Mouse (Mus musculus) C2C12 (cell line): ENCODE results near the gene Mob3b. TPM values are rescaled to one million over a fixed set of nuclear protein-coding genes. Genes with fewer than 3 reads are reported as not detected.

ENCODE experiments used
- H3K27me3 ChIP-seq: one replicate; pipeline ENCODE4 v1.6.1; 2011; ENCODE audit not compliant: control insufficient read depth, insufficient read depth, insufficient read length
- H3K36me3 ChIP-seq: one replicate; pipeline ENCODE4 v1.6.1; 2011; ENCODE audit not compliant: control insufficient read depth, insufficient read depth
- H3K4me3 ChIP-seq: one replicate; pipeline ENCODE4 v1.5.1; 2011; ENCODE audit warnings: mild to moderate bottlenecking, control low read depth; ENCODE audit not compliant: poor library complexity, insufficient read depth, severe bottlenecking
- H3K79me2 ChIP-seq: one replicate; pipeline ENCODE4 v1.6.1; 2011; ENCODE audit not compliant: control insufficient read depth, insufficient read depth
- H3K79me3 ChIP-seq: one replicate; pipeline ENCODE4 v1.6.1; 2011; ENCODE audit warnings: low read depth, control low read depth
- H3ac ChIP-seq: one replicate; pipeline ENCODE3; 2011; ENCODE audit warnings: low read depth; ENCODE audit not compliant: control insufficient read depth, insufficient read length
- CEBPB ChIP-seq: IDR thresholded peaks from one replicate; pipeline ENCODE4 v1.6.1; 2011; ENCODE audit warnings: low read depth, mild to moderate bottlenecking, control low read depth, moderate library complexity
- CTCF ChIP-seq: IDR thresholded peaks from one replicate; pipeline ENCODE4 v1.5.1; 2011; ENCODE audit not compliant: control insufficient read depth, insufficient read depth, insufficient read length
- FOSL1 ChIP-seq: IDR thresholded peaks from one replicate; pipeline ENCODE4 v1.8.0; 2011; ENCODE audit warnings: mild to moderate bottlenecking, low read length; ENCODE audit not compliant: poor library complexity, insufficient read depth, severe bottlenecking
- MAX ChIP-seq: IDR thresholded peaks from one replicate; pipeline ENCODE4 v1.6.1; 2011; ENCODE audit warnings: mild to moderate bottlenecking, control low read depth
- MYOD1 ChIP-seq: IDR thresholded peaks from one replicate; pipeline ENCODE4 v1.6.1; 2011; ENCODE audit warnings: low read depth; ENCODE audit not compliant: control insufficient read depth, insufficient read length
- MYOG ChIP-seq: IDR thresholded peaks from one replicate; pipeline ENCODE4 v1.6.1; 2011; ENCODE audit not compliant: control insufficient read depth, insufficient read length; ENCODE audit errors: extremely low read depth
- USF1 ChIP-seq: IDR thresholded peaks from one replicate; pipeline ENCODE4 v1.6.1; 2011; ENCODE audit warnings: low read depth, mild to moderate bottlenecking, control low read depth, moderate library complexity
- polyA plus RNA-seq: library from polyadenylated mRNA; unstranded; fragments of >200 nt; fragmentation: generic; extraction: Trizol; gene quantifications from one replicate; pipeline ENCODE4 v1.2.1, GENCODE M21; 2012; ENCODE audit warnings: missing spikeins

The Mob3b gene
- polyA plus RNA-seq, 1 experiment, result 0.18 TPM

- TF ChIP-seq MYOG, result no peak
- TF ChIP-seq USF1, result no peak
- no peak for TF ChIP-seq CEBPB
- Histone ChIP-seq H3K36me3 (no peaks in the 10 kb centered on the region), H3K4me3 (no peak overlapping the region), H3K79me2 (no peaks in the 10 kb centered on the region), H3ac (no peak overlapping the region), H3K79me3 (no peaks in the 10 kb centered on the region), H3K27me3 (no peaks in the 10 kb centered on the region)
Observed at GRCm38 (mm10) chr4:35169571-35170125, 12.4 kb upstream of the Mob3b start.

- Histone ChIP-seq H3K79me3 (no peaks in the 10 kb centered on the region), H3K4me3 (no peak overlapping the region), H3K79me2 (no peaks in the 10 kb centered on the region), H3ac (no peak overlapping the region), H3K27me3 (no peaks in the 10 kb centered on the region), H3K36me3 (no peaks in the 10 kb centered on the region)
- TF ChIP-seq CEBPB, result no peak
- no peak for TF ChIP-seq MYOD1
- TF ChIP-seq MYOG, result no peak
- TF ChIP-seq USF1, result no peak
- no peak for TF ChIP-seq CTCF
- TF ChIP-seq MAX, result no peak
- no peak for TF ChIP-seq FOSL1
Observed at GRCm38 (mm10) chr4:35167855-35168254, 10.6 kb upstream of the Mob3b start.

- Histone ChIP-seq H3ac (no peak overlapping the region), H3K79me3 (no peaks in the 10 kb centered on the region), H3K4me3 (no peak overlapping the region), H3K79me2 (no peaks in the 10 kb centered on the region), H3K36me3 (no peaks in the 10 kb centered on the region), H3K27me3 (no peaks in the 10 kb centered on the region)
- TF ChIP-seq MYOG (no peak), CEBPB (no peak), USF1 (no peak), FOSL1 (no peak), MAX (no peak), MYOD1 (no peak), CTCF (no peak)
Observed at GRCm38 (mm10) chr4:35165947-35166346, 8.7 kb upstream of the Mob3b start.

GRCm38 (mm10) chr4:35165275-35165674 is 8.0 kb upstream of the Mob3b start:
- H3ac ChIP-seq, result no peak overlapping the region
- no peaks in the 10 kb centered on the region for H3K79me3 ChIP-seq
- no peaks in the 10 kb centered on the region for H3K27me3 ChIP-seq
- H3K36me3 ChIP-seq, result no peaks in the 10 kb centered on the region
- H3K79me2 ChIP-seq, result no peaks in the 10 kb centered on the region
- no peak overlapping the region for H3K4me3 ChIP-seq
- no peak for TF ChIP-seq USF1

GRCm38 (mm10) chr4:35157815-35158214 is 531 bp upstream of the Mob3b start:
- no peaks in the 10 kb centered on the region for H3K27me3 ChIP-seq
- H3K79me2 ChIP-seq, result no peaks in the 10 kb centered on the region
- no peaks in the 10 kb centered on the region for H3K79me3 ChIP-seq
- H3ac ChIP-seq, result no peak overlapping the region
- no peak overlapping the region for H3K4me3 ChIP-seq
- TF ChIP-seq MAX (no peak), USF1 (no peak), MYOG (no peak), CEBPB (no peak), MYOD1 (no peak), CTCF (no peak), FOSL1 (no peak)
- no peaks in the 10 kb centered on the region for H3K36me3 ChIP-seq

GRCm38 (mm10) chr4:35156149-35156611 is 1.1 kb downstream of the Mob3b start:
- Histone ChIP-seq H3K27me3 (no peaks in the 10 kb centered on the region), H3K79me2 (no peaks in the 10 kb centered on the region), H3ac (no peak overlapping the region), H3K36me3 (no peaks in the 10 kb centered on the region), H3K79me3 (no peaks in the 10 kb centered on the region), H3K4me3 (peak overlapping the region; percentile 23)
- TF ChIP-seq MYOG, result no peak
- no peak for TF ChIP-seq MAX
- TF ChIP-seq CTCF, result no peak
